Mouse (Mus musculus) heart, embryonic 11.5 days (tissue): ENCODE measurements around the gene Gabrb3. TPM values are rescaled to one million over a fixed set of nuclear protein-coding genes. Genes with fewer than 3 reads are reported as not detected.

Source experiments
- ATAC-seq: fragments of 200-750 bp; cut with Nextera tagmentation; replicated peaks from 2 replicates; pipeline ENCODE4 v1.8.0; 2017; ENCODE audit warnings: moderate library complexity; ENCODE audit not compliant: insufficient number of reproducible peaks, low FRiP score, low TSS enrichment
- H3K27ac ChIP-seq: fragments of 300-500 bp; sonication (generic); 2 replicates; pipeline ENCODE4 v1.5.1; 2014; ENCODE audit warnings: mild to moderate bottlenecking, low read depth, low read length
- H3K27me3 ChIP-seq: fragments of 300-500 bp; sonication (generic); 2 replicates; pipeline ENCODE4 v1.6.1; 2014; ENCODE audit warnings: mild to moderate bottlenecking, low read length, mixed read lengths; ENCODE audit not compliant: control insufficient read depth, insufficient read depth
- H3K36me3 ChIP-seq: fragments of 300-500 bp; sonication (generic); 2 replicates; pipeline ENCODE4 v1.6.1; 2014; ENCODE audit warnings: mild to moderate bottlenecking, low read length, moderate library complexity, mixed read lengths; ENCODE audit not compliant: control insufficient read depth, insufficient read depth
- H3K4me1 ChIP-seq: fragments of 300-500 bp; sonication (generic); 2 replicates; pipeline ENCODE4 v1.6.1; 2014; ENCODE audit warnings: low read length; ENCODE audit not compliant: control insufficient read depth, insufficient read depth
- H3K4me2 ChIP-seq: fragments of 300-500 bp; sonication (generic); 2 replicates; pipeline ENCODE4 v1.6.1; 2014; ENCODE audit warnings: mild to moderate bottlenecking, moderate library complexity
- H3K4me3 ChIP-seq: fragments of 300-500 bp; sonication (generic); 2 replicates; pipeline ENCODE4 v1.5.1; 2014; ENCODE audit warnings: low read depth, low read length
- H3K9ac ChIP-seq: fragments of 300-500 bp; sonication (generic); 2 replicates; pipeline ENCODE4 v1.6.1; 2014; ENCODE audit warnings: mild to moderate bottlenecking, low read depth, low read length, moderate library complexity
- H3K9me3 ChIP-seq: fragments of 300-500 bp; sonication (generic); replicated peaks from 2 replicates; pipeline ENCODE4 v1.6.1; 2016; ENCODE audit warnings: low read length; ENCODE audit not compliant: control insufficient read depth
- WGBS: fragments of 180-500 bp; shearing (Covaris S2); extraction: QIAGEN DNeasy Blood & Tissue Kit; methylation state at CpG from one replicate; pipeline ENCODE4 v1.1.7; 2014; ENCODE audit not compliant: insufficient replicate concordance; 5-methylcytosine and 5-hydroxymethylcytosine counted together
- polyA plus RNA-seq: library from polyadenylated mRNA; unstranded; fragments of >200 nt; fragmentation: Nextera tagmentation; extraction: Ambion mirVana; gene quantifications from 2 replicates; pipeline ENCODE4 v1.2.1, GENCODE M21; 2014

The Gabrb3 gene
- polyA plus RNA-seq, 1 experiment from 2014 or later = 1.8 TPM

GRCm38 (mm10) chr7:57508860-57509632, 89.6 kb downstream of the Gabrb3 start:
- Histone ChIP-seq H3K9ac (no peak overlapping the region), H3K4me2 (peak overlapping the region; percentile 81), H3K27ac (no peak overlapping the region), H3K36me3 (no peaks in the 10 kb centered on the region), H3K4me3 (peak overlapping the region; percentile 51), H3K27me3 (peaks cover 46% of the 10 kb centered on the region), H3K4me1 (peaks cover 4% of the 10 kb centered on the region; the same call in 1 of the 2 replicates), H3K9me3 (no peaks in the 10 kb centered on the region)
- peak; percentile 65 for ATAC-seq
- WGBS = 2% methylated on average over 65 of the region's 72 CpGs

- H3K9me3 ChIP-seq = no peaks in the 10 kb centered on the region
- no peak within 1 kb of the TSS for H3K9ac ChIP-seq
- under 1% methylated on average over 55 of the region's 59 CpGs for WGBS
- peaks cover 46% of the 10 kb centered on the region for H3K27me3 ChIP-seq
- H3K4me1 ChIP-seq = peaks cover 4% of the 10 kb centered on the region; the same call in 1 of the 2 replicates
- H3K4me3 ChIP-seq = peak within 1 kb of the TSS; percentile 51
- H3K36me3 ChIP-seq = no peaks in the 10 kb centered on the region
- no peak within 1 kb of the TSS for H3K27ac ChIP-seq
- ATAC-seq = peak; percentile 67
- peak within 1 kb of the TSS; percentile 81 for H3K4me2 ChIP-seq
Observed at GRCm38 (mm10) chr7:57509681-57510141, 90.2 kb downstream of the Gabrb3 start, which contains the start of gene Gabra5. Gene Gabra5 (minus strand): TSS chr7:57510059.

- H3K36me3 ChIP-seq = no peaks in the 10 kb centered on the region
- no peak overlapping the region for H3K27ac ChIP-seq
Observed at GRCm38 (mm10) chr7:57512955-57513354, 93.5 kb downstream of the Gabrb3 start.

GRCm38 (mm10) chr7:57529451-57529850, 110.0 kb downstream of the Gabrb3 start:
- no peaks in the 10 kb centered on the region for H3K36me3 ChIP-seq
- no peak overlapping the region for H3K27ac ChIP-seq
- no peak overlapping the region for H3K9ac ChIP-seq
- no peak overlapping the region for H3K4me2 ChIP-seq
- H3K4me1 ChIP-seq = no peaks in the 10 kb centered on the region
- WGBS = 73% methylated on average over 4 of the region's 4 CpGs
- no peak overlapping the region for H3K4me3 ChIP-seq
- no peaks in the 10 kb centered on the region for H3K27me3 ChIP-seq
- no peaks in the 10 kb centered on the region for H3K9me3 ChIP-seq
- ATAC-seq = no peak

More at GRCm38 (mm10) chr7:57512955-57513354, 93.5 kb downstream of the Gabrb3 start:
- peaks cover 4% of the 10 kb centered on the region; the same call in 1 of the 2 replicates for H3K4me1 ChIP-seq
- 29% methylated on average over 3 of the region's 3 CpGs for WGBS
- no peak overlapping the region for H3K4me3 ChIP-seq
- no peak overlapping the region for H3K4me2 ChIP-seq
- H3K9me3 ChIP-seq = no peaks in the 10 kb centered on the region
- ATAC-seq = no peak
- H3K27me3 ChIP-seq = peaks cover 35% of the 10 kb centered on the region
- no peak overlapping the region for H3K9ac ChIP-seq

- ATAC-seq = 0 out of 2 replicates have a peak, but pooled peaks have one; percentile 57
Observed at GRCm38 (mm10) chr7:57529954-57530353, 110.5 kb downstream of the Gabrb3 start.

GRCm38 (mm10) chr7:57532676-57533075, 113.2 kb downstream of the Gabrb3 start:
- Histone ChIP-seq H3K4me3 (no peak overlapping the region), H3K9me3 (no peaks in the 10 kb centered on the region), H3K27ac (no peak overlapping the region), H3K9ac (no peak overlapping the region), H3K36me3 (no peaks in the 10 kb centered on the region), H3K27me3 (no peaks in the 10 kb centered on the region), H3K4me1 (no peaks in the 10 kb centered on the region), H3K4me2 (no peak overlapping the region)
- 76% methylated on average over 10 of the region's 10 CpGs for WGBS
- no peak for ATAC-seq

More at GRCm38 (mm10) chr7:57529954-57530353, 110.5 kb downstream of the Gabrb3 start:
- Histone ChIP-seq H3K4me3 (no peak overlapping the region), H3K9me3 (no peaks in the 10 kb centered on the region), H3K9ac (no peak overlapping the region), H3K36me3 (no peaks in the 10 kb centered on the region), H3K4me2 (no peak overlapping the region), H3K27ac (no peak overlapping the region), H3K4me1 (no peaks in the 10 kb centered on the region), H3K27me3 (no peaks in the 10 kb centered on the region)
- WGBS = 88% methylated on average over 8 of the region's 8 CpGs

- no peak for ATAC-seq
- WGBS = 20% methylated on average over 7 of the region's 7 CpGs
Observed at GRCm38 (mm10) chr7:57538565-57538964, 119.1 kb downstream of the Gabrb3 start.

GRCm38 (mm10) chr7:57560732-57561436, 141.4 kb downstream of the Gabrb3 start:
- no peak for ATAC-seq
- WGBS = 53% methylated on average over 3 of the region's 3 CpGs
- H3K4me2 ChIP-seq = no peak overlapping the region
- no peak overlapping the region for H3K9ac ChIP-seq
- no peak overlapping the region for H3K27ac ChIP-seq
- no peak overlapping the region for H3K4me3 ChIP-seq
- H3K27me3 ChIP-seq = no peaks in the 10 kb centered on the region
- H3K4me1 ChIP-seq = no peaks in the 10 kb centered on the region
- H3K36me3 ChIP-seq = no peaks in the 10 kb centered on the region
- no peaks in the 10 kb centered on the region for H3K9me3 ChIP-seq

More at GRCm38 (mm10) chr7:57538565-57538964, 119.1 kb downstream of the Gabrb3 start:
- Histone ChIP-seq H3K36me3 (no peaks in the 10 kb centered on the region), H3K9me3 (no peaks in the 10 kb centered on the region), H3K4me3 (no peak overlapping the region), H3K4me1 (no peaks in the 10 kb centered on the region), H3K27ac (no peak overlapping the region), H3K27me3 (no peaks in the 10 kb centered on the region), H3K9ac (no peak overlapping the region), H3K4me2 (no peak overlapping the region)
